Mouse (Mus musculus) forebrain, embryonic 10.5 days (tissue): ENCODE data around the gene Lrrc20. TPM values are rescaled to one million over a fixed set of nuclear protein-coding genes. Genes with fewer than 3 reads are reported as not detected.

Experiments used
- DNase-seq: peaks from one replicate; pipeline ENCODE4 v3.0.0-alpha.2; 2017; ENCODE audit warnings: low spot score; ENCODE audit errors: extremely low spot score
- H3K27ac ChIP-seq: fragments of 300-500 bp; sonication (generic); 2 replicates; pipeline ENCODE4 v1.5.1; 2016; ENCODE audit warnings: mild to moderate bottlenecking
- H3K27me3 ChIP-seq: fragments of 300-500 bp; sonication (generic); 2 replicates; pipeline ENCODE4 v1.6.1; 2016; ENCODE audit warnings: mild to moderate bottlenecking; ENCODE audit not compliant: poor library complexity, severe bottlenecking
- H3K36me3 ChIP-seq: fragments of 300-500 bp; sonication (generic); replicated peaks from 2 replicates; pipeline ENCODE4 v1.6.1; 2016; ENCODE audit warnings: mild to moderate bottlenecking, moderate library complexity
- H3K4me1 ChIP-seq: fragments of 300-500 bp; sonication (generic); 2 replicates; pipeline ENCODE4 v1.6.1; 2016
- H3K4me3 ChIP-seq: fragments of 300-500 bp; sonication (generic); 2 replicates; pipeline ENCODE4 v1.5.1; 2016; ENCODE audit warnings: mild to moderate bottlenecking, moderate library complexity
- H3K9me3 ChIP-seq: fragments of 300-500 bp; sonication (generic); 2 replicates; pipeline ENCODE4 v1.6.1; 2016; ENCODE audit warnings: mild to moderate bottlenecking, moderate library complexity
- WGBS: fragments of 180-500 bp; shearing (Covaris S2); methylation state at CpG from one replicate; pipeline ENCODE4 v1.1.7; 2016; 5-methylcytosine and 5-hydroxymethylcytosine counted together
- polyA plus RNA-seq: library from polyadenylated mRNA; unstranded; fragments of >200 nt; fragmentation: Nextera tagmentation; extraction: Ambion mirVana; gene quantifications from 2 replicates; pipeline ENCODE4 v1.2.1, GENCODE M21; 2016

Lrrc20 gene
- polyA plus RNA-seq, 1 experiment from 2014 or later, result 9.7 TPM

- no peak for DNase-seq
- no peaks in the 10 kb centered on the region for H3K9me3 ChIP-seq
- no peak overlapping the region for H3K4me3 ChIP-seq
- H3K36me3 ChIP-seq, result no peaks in the 10 kb centered on the region
- peaks cover 22% of the 10 kb centered on the region for H3K27me3 ChIP-seq
- WGBS, result 95% methylated on average over 4 of the region's 4 CpGs
- H3K4me1 ChIP-seq, result peaks cover 34% of the 10 kb centered on the region
- no peak overlapping the region for H3K27ac ChIP-seq
Measured at GRCm38 (mm10) chr10:61479927-61480326, 4.3 kb downstream of the Lrrc20 start.

DNA sequence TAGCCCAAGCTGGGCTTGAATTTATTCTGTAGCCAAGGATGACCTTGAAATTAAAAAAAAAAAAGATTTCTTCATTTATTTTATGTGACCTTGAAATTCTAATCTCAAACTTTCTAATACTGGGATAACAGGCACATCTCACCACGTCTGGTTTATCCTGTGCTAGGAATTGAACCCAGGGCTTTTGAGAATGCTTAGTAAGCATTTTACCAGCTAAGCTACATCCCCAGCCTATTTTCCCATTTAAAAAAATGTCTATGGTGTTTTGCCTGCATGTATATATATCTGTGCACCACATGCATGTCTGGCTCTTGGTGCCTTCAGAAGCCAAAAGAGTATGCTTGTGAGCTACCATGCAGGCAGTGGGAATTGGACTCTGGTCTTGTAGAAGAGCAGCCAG, 4.9 kb downstream of the Lrrc20 start:
- Histone ChIP-seq H3K4me1 (peaks cover 30% of the 10 kb centered on the region), H3K27me3 (peaks cover 22% of the 10 kb centered on the region), H3K36me3 (no peaks in the 10 kb centered on the region), H3K27ac (no peak overlapping the region), H3K9me3 (no peaks in the 10 kb centered on the region), H3K4me3 (no peak overlapping the region)
- 80% methylated on average over 1 of the region's 1 CpGs for WGBS
- DNase-seq, result no peak

- Histone ChIP-seq H3K27ac (no peak overlapping the region), H3K4me1 (peaks cover 9% of the 10 kb centered on the region; the same call in 1 of the 2 replicates), H3K9me3 (no peaks in the 10 kb centered on the region), H3K36me3 (no peaks in the 10 kb centered on the region), H3K4me3 (no peak overlapping the region), H3K27me3 (peaks cover 7% of the 10 kb centered on the region)
- DNase-seq, result no peak
- 97% methylated on average over 7 of the region's 7 CpGs for WGBS
Measured at GRCm38 (mm10) chr10:61482771-61483170, 7.2 kb downstream of the Lrrc20 start.

- no peak for DNase-seq
- H3K9me3 ChIP-seq, result no peaks in the 10 kb centered on the region
- no peaks in the 10 kb centered on the region for H3K27me3 ChIP-seq
- H3K27ac ChIP-seq, result no peak overlapping the region
- 86% methylated on average over 11 of the region's 11 CpGs for WGBS
- no peak overlapping the region for H3K4me3 ChIP-seq
- H3K36me3 ChIP-seq, result no peaks in the 10 kb centered on the region
- H3K4me1 ChIP-seq, result peaks cover 5% of the 10 kb centered on the region; the same call in 1 of the 2 replicates
Measured at GRCm38 (mm10) chr10:61484801-61485200, 9.2 kb downstream of the Lrrc20 start.

DNA sequence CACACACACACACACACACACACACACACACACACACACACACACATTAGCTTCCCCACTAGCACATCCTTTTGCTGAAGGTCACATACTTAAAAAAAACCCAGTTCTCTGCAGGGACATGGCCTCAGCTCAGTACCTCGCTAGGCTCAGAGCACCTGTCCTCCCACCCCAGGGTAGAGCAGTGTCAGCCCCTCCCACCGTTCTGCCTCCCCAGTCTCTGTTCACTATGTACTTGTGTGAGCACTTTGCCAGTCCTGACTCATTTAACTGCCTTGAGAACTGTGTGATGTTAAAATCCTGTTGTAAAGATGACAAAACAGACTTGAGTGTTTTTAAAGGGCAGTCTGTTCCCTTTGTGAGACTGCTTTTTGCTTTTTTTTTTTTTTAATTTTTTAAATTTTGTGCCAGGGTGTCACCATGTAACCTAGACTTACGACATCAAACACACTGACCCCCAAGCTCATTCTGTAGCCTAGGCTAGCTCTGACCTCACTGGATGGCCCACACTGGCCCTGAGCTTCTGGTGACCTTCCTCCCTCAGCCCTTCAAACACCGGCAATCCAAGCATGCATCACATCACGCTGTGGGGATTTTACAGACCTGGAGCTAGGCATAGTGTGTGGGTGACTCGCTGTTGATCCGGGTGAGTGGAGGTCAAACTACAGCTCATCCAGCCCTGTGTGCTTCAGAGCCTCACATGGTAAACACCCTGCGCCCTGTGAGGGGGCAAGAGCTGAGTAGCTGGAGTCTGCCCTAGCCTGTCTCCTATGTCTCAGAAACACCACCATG, 11.1 kb downstream of the Lrrc20 start:
- Histone ChIP-seq H3K27ac (no peak overlapping the region), H3K4me3 (no peak overlapping the region), H3K9me3 (no peaks in the 10 kb centered on the region), H3K4me1 (peaks cover 6% of the 10 kb centered on the region; the same call in 1 of the 2 replicates), H3K36me3 (no peaks in the 10 kb centered on the region), H3K27me3 (no peaks in the 10 kb centered on the region)
- 90% methylated on average over 8 of the region's 8 CpGs for WGBS
- DNase-seq, result no peak

DNA sequence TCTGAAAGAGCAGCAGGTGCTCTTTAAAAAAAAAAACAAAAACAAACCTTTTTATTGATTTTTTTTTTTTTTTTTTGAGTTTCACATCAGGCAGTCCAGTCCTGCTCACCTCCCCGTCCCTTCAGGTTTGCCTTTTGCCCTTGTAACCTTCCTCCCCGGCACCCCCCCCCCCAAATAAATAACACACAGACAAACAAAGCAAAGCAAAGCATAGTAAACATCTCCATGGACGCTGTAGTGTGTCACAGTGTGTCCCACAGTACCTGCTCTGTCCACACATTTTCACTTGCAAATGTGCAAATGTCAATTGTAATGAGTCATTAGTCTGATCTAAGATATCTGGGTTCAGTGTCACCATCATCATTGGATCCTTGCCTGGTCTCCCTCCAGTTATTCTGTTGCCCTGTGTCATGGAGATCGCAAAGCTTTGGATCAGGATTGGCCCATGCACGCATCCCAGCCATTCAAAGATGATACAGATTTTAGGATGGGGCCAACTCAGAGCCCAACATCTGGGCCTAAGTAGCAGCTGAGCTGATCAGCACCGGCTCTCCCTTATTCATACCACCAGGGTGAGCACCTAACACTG, 13.0 kb downstream of the Lrrc20 start:
- no peak overlapping the region for H3K4me3 ChIP-seq
- no peak for DNase-seq
- 86% methylated on average over 6 of the region's 6 CpGs for WGBS
- no peaks in the 10 kb centered on the region for H3K27me3 ChIP-seq
- H3K27ac ChIP-seq, result no peak overlapping the region
- no peaks in the 10 kb centered on the region for H3K36me3 ChIP-seq
- no peaks in the 10 kb centered on the region for H3K9me3 ChIP-seq
- H3K4me1 ChIP-seq, result peaks cover 11% of the 10 kb centered on the region; the same call in 1 of the 2 replicates

- no peaks in the 10 kb centered on the region for H3K36me3 ChIP-seq
- no peaks in the 10 kb centered on the region for H3K27me3 ChIP-seq
- H3K9me3 ChIP-seq, result no peaks in the 10 kb centered on the region
- 51% methylated on average over 8 of the region's 8 CpGs for whole genome bisulfite sequencing
- peaks cover 30% of the 10 kb centered on the region for H3K4me1 ChIP-seq
- H3K4me3 ChIP-seq, result no peak overlapping the region
- DNase-seq, result no peak
- H3K27ac ChIP-seq, result no peak overlapping the region
Measured at GRCm38 (mm10) chr10:61491573-61491972, 16.0 kb downstream of the Lrrc20 start.

GRCm38 (mm10) chr10:61492040-61492439, 16.4 kb downstream of the Lrrc20 start:
- 10% methylated on average over 11 of the region's 11 CpGs for WGBS
- DNase-seq, result peak; percentile 81
- no peaks in the 10 kb centered on the region for H3K9me3 ChIP-seq
- H3K27me3 ChIP-seq, result no peaks in the 10 kb centered on the region
- no peak overlapping the region for H3K4me3 ChIP-seq
- no peak overlapping the region for H3K27ac ChIP-seq
- H3K4me1 ChIP-seq, result peaks cover 35% of the 10 kb centered on the region
- no peaks in the 10 kb centered on the region for H3K36me3 ChIP-seq

- Histone ChIP-seq H3K27ac (peak overlapping the region; percentile 60), H3K4me3 (no peak overlapping the region), H3K36me3 (no peaks in the 10 kb centered on the region), H3K9me3 (no peaks in the 10 kb centered on the region), H3K27me3 (0 out of 2 replicates have a peak, but pooled peaks cover 3% of the 10 kb centered on the region), H3K4me1 (peaks cover 43% of the 10 kb centered on the region)
- WGBS, result 30% methylated on average over 4 of the region's 4 CpGs
- no peak for DNase-seq
Measured at GRCm38 (mm10) chr10:61495461-61495860, 19.9 kb downstream of the Lrrc20 start.

- H3K9me3 ChIP-seq, result no peaks in the 10 kb centered on the region
- peak overlapping the region; percentile 60 for H3K27ac ChIP-seq
- no peak for DNase-seq
- H3K27me3 ChIP-seq, result 0 out of 2 replicates have a peak, but pooled peaks cover 3% of the 10 kb centered on the region
- no peak overlapping the region for H3K4me3 ChIP-seq
- H3K4me1 ChIP-seq, result peaks cover 47% of the 10 kb centered on the region
- 57% methylated on average over 9 of the region's 9 CpGs for WGBS
- H3K36me3 ChIP-seq, result no peaks in the 10 kb centered on the region
Measured at GRCm38 (mm10) chr10:61496231-61496630, 20.6 kb downstream of the Lrrc20 start.

GRCm38 (mm10) chr10:61499505-61500466, 24.2 kb downstream of the Lrrc20 start:
- H3K27ac ChIP-seq, result no peak overlapping the region
- no peak for DNase-seq
- no peak overlapping the region for H3K4me3 ChIP-seq
- 0 out of 2 replicates have a peak, but pooled peaks cover 3% of the 10 kb centered on the region for H3K27me3 ChIP-seq
- H3K4me1 ChIP-seq, result peaks cover 34% of the 10 kb centered on the region
- no peaks in the 10 kb centered on the region for H3K9me3 ChIP-seq
- 0 out of 2 replicates have a peak, but pooled peaks cover 2% of the 10 kb centered on the region for H3K36me3 ChIP-seq
- whole genome bisulfite sequencing, result 85% methylated on average over 20 of the region's 20 CpGs

DNA sequence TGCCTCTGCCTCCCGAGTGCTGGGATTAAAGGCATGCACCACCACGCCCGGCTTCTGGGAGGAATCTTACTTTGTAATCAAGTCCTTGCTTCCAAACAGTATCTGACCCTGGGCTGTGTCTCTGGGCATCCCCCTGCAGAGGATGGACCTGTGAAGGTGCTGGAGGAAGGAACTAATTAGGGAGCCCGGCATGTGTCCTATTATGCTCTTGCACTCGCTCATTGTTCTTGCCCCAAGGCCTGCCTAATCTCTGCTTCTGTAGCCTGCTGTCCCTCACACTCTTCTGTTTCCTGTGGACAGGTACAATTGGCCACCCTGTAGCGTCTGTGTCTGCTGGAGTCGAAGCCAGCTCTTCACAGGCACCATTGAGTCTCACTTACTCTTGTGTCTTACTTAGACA, 25.2 kb downstream of the Lrrc20 start:
- 0 out of 2 replicates have a peak, but pooled peaks cover 2% of the 10 kb centered on the region for H3K36me3 ChIP-seq
- WGBS, result 41% methylated on average over 7 of the region's 7 CpGs

More for the DNA sequence above, 25.2 kb downstream of the Lrrc20 start:
- Histone ChIP-seq H3K4me3 (no peak overlapping the region), H3K9me3 (no peaks in the 10 kb centered on the region), H3K4me1 (peaks cover 24% of the 10 kb centered on the region), H3K27me3 (0 out of 2 replicates have a peak, but pooled peaks cover 3% of the 10 kb centered on the region), H3K27ac (no peak overlapping the region)
- DNase-seq, result no peak
